Mouse (Mus musculus): Measurements from ENCODE around the gene Amfr. TPM values are rescaled to one million over a fixed set of nuclear protein-coding genes. Genes with fewer than 3 reads are reported as not detected.
"Not testable (repeated sequence)": the region's sequence is repeated elsewhere in the genome, so short reads cannot be mapped to it uniquely, and the experiment has no call there.

The Amfr gene
- 10 to 100 TPM; 69.7 to 70.6 TPM for total RNA-seq (2021)
- long read RNA-seq, experiment 1, transcript Amfr-201 (14 exons, 3,880 nt), result major isoform, 136 of 162 reads
- long read RNA-seq, experiment 1, partial matches to known transcripts, result 12 of 162 reads
- long read RNA-seq, experiment 1, other reads (novel, unspliced or antisense), result 14 of 162 reads
- long read RNA-seq, experiment 2, transcript Amfr-201 (14 exons, 3,880 nt), result major isoform, 195 of 222 reads
- long read RNA-seq, experiment 2, partial matches to known transcripts, result 10 of 222 reads
- long read RNA-seq, experiment 2, other reads (novel, unspliced or antisense), result 15 of 222 reads

GRCm38 (mm10) chr8:94012013-94012951, at the start of gene Amfr:
TSS of gene Amfr (minus strand) at chr8:94012842.
- intact Hi-C loops (cut with DNase I; ENCODE audit: low total_unique reads), result no loop called here
- peak; percentile 69 for DNase-seq

DNA sequence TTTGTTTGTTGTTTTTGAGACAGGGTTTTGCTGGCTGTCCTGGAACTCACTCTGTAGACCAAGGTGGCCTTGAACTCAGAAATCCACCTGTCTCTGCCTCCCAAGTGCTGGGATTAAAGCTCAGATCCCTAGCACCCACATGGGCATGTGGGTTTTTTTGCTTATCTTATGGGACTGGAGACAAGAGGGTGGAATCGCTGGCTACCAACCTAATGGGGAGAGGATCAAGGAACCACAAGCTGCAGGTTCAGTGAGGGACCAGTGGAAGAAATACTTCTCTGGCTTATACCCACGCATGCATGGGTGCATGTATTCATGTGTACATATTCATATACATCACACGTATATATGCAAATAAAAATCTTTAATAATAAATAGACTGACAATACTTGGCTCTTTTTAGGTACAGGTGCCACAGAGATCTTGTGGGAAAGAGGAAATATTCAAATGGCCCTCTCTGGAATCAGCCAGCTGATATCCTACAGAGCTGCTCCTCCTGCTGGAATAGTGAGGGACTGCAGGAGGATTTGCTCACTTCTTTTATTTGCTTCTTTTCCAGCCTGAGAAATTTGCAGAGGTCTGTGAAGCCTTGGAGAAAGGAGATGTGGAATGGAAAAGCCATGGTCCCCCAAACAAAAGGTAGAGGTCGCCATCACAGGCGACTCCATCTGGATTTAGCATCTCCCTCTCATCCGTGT, 44.7 kb upstream of the Amfr start:
- DNase-seq, result peak; percentile 33
- intact Hi-C loops (cut with DNase I; ENCODE audit: low total_unique reads), result no loop called here

DNA sequence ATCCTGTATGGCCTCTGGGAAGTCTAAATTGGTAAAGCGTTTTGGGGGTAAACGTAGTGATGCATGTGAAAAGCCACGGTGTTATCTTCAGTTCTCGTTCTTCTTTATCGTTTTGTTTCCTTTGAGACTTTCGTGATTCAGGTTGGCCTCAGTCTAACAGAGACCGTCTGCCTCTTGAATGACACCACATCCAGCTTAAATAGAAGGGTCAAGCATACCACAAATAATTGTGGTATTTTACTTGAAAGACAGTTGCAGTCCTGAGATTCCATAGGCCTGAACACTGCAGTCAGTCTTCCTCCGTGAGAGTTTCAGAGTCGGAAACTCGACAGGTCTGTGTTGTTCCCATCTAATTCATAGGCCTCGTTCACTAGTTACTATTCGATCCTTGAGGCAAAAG, 40.1 kb upstream of the Amfr start:
- intact Hi-C loops (cut with DNase I; ENCODE audit: low total_unique reads), result no loop called here
- DNase-seq, result no peak

- DNase-seq, result no peak
- intact Hi-C loops (cut with DNase I; ENCODE audit: low total_unique reads), result no loop called here
Observed at GRCm38 (mm10) chr8:94047845-94048244, 35.2 kb upstream of the Amfr start.

DNA sequence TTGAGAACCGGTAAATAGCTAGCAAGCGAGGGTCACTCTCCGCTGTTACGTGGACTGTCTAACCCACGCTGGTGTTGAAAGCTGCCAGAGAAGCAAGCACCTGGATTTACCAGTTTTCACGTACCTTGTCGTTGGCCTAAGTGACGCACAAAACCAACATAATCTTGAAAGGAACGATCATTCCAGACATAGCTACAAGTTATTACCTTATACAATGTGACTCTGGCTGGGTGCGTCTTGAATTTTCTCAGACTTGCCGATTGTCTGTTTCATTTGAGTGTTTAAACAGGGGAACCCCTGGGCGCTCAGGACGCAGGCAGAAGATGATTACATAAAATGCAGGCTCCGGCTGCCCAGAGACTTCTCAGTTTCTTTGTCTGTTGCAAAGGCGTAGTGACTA, 25.2 kb upstream of the Amfr start:
- intact Hi-C loops (cut with DNase I; ENCODE audit: low total_unique reads), result no loop called here

GRCm38 (mm10) chr8:94036944-94037524, 24.4 kb upstream of the Amfr start, which contains the start of the genes Nudt21 and Ogfod1:
TSS of gene Nudt21 (minus strand) at chr8:94037031.
TSS of gene Ogfod1 (plus strand) at chr8:94037198.
- intact Hi-C loops (cut with DNase I; ENCODE audit: low total_unique reads), result no loop called here

More for the DNA sequence above, 25.2 kb upstream of the Amfr start:
- no peak for DNase-seq

GRCm38 (mm10) chr8:94036541-94036940, 23.9 kb upstream of the Amfr start:
- DNase-seq, result peak; percentile 55
- intact Hi-C loops (cut with DNase I; ENCODE audit: low total_unique reads), result not testable (repeated sequence)

More at GRCm38 (mm10) chr8:94036944-94037524, 24.4 kb upstream of the Amfr start, which contains the start of the genes Nudt21 and Ogfod1:
- peak; percentile 90 for DNase-seq

GRCm38 (mm10) chr8:94035200-94035599, 22.6 kb upstream of the Amfr start:
- DNase-seq, result no peak
- intact Hi-C loops (cut with DNase I; ENCODE audit: low total_unique reads), result no loop called here

- intact Hi-C loops (cut with DNase I; ENCODE audit: low total_unique reads), result no loop called here
- no peak for DNase-seq
Observed at GRCm38 (mm10) chr8:94033601-94034000, 21.0 kb upstream of the Amfr start.

GRCm38 (mm10) chr8:94029701-94030100, 17.1 kb upstream of the Amfr start:
- intact Hi-C loops (cut with DNase I; ENCODE audit: low total_unique reads), result no loop called here
- no peak for DNase-seq

DNA sequence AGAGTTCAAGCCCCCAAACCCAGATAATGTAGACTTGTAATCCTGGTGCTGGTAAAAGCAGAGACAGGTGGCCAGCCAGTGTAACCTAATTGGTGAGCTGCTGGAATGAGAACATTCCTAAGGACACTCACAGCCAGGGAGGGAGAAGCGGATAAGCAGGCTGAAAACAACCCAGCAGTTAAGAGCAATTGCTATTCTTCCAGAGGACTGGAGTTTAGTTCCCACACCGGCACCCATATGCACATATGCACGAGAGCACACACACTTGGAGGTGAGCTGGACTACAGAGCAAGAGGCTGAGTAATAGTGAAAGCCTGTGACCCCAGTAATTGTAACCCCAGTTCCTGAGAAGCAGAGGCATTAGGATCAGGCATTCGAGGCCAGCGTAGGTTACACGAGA, 11.3 kb upstream of the Amfr start:
- no peak for DNase-seq
- intact Hi-C loops (cut with DNase I; ENCODE audit: low total_unique reads), result no loop called here

- intact Hi-C loops (cut with DNase I; ENCODE audit: low total_unique reads), result no loop called here
Observed at GRCm38 (mm10) chr8:94013026-94013612, 477 bp upstream of the Amfr start.

GRCm38 (mm10) chr8:94011076-94012012, 1.3 kb downstream of the Amfr start:
- DNase-seq, result no peak
- intact Hi-C loops (cut with DNase I; ENCODE audit: low total_unique reads), result no loop called here

More at GRCm38 (mm10) chr8:94013026-94013612, 477 bp upstream of the Amfr start:
- DNase-seq, result no peak

DNA sequence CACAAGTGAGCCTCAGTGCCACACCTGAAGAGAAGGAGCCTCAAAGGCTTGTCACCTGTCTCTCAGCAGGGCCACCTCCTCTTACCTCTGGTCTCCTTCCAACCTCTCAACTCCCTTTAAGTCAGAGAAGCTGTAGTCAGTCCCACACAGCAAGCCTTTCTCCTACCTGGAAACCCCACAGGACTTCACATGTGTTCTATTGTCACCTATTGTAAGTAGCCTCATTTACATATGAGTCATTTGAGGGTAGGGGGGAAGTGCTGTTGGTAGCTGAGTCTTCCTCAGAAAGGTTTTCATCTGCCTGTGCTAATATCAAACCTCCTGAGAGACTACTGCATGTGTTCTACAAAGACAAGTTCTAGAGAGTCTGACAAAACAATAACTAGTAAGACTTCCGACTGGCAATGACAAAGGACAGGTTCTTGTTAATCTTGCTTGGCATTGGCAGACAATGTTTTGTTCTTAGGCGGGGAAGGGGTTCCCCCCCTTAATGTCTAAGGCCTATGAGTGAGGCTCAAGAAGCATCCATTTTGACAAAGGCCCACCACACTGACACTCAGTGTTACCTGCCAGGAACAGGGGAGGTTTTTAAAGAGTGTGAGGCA, 2.4 kb downstream of the Amfr start:
- DNase-seq, result no peak
- intact Hi-C loops (cut with DNase I; ENCODE audit: low total_unique reads), result no loop called here

DNA sequence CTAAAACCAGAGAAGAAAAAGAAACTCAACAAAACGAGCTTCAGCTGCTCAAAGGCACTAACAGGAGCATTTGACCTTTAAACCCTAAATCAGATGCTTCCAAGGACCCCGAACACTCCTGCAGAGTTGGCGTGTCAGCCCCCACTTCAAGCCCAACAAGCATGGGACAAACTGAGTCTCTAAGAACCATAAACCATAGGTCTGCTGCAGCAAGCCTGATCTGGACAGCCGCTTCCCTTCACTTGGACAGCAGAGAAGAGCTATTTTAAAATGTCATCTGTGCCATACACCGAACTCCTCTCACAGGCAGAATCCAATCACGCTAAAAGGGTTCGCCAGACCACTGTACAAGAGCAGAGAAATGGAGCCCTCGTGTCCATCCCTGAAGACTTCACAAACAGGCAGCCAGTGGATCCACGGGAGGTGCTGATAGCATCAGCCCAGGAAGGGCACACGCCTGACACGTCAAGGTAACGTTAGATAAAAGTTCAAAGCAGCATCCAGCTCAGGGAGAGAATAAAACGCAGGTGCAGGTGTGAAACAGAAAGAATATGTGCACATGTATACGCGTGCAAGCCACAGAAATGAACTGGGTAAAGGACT, 3.3 kb downstream of the Amfr start:
- intact Hi-C loops (cut with DNase I; ENCODE audit: low total_unique reads), result no loop called here
- DNase-seq, result no peak

GRCm38 (mm10) chr8:94004139-94004538, 8.5 kb downstream of the Amfr start:
- DNase-seq, result no peak
- intact Hi-C loops (cut with DNase I; ENCODE audit: low total_unique reads), result no loop called here

GRCm38 (mm10) chr8:93998961-93999360, 13.7 kb downstream of the Amfr start:
- intact Hi-C loops (cut with DNase I; ENCODE audit: low total_unique reads), result no loop called here
- no peak for DNase-seq

Measured in gastrocnemius, postnatal 14 days (tissue).